Mouse (Mus musculus) cerebellum, adult 9-10 months (tissue): ENCODE data around the gene Gpx6.

ENCODE experiments used
- DNase-seq: peaks from one replicate; pipeline ENCODE4 v3.0.0; 2022

Gene Gpx6

DNA sequence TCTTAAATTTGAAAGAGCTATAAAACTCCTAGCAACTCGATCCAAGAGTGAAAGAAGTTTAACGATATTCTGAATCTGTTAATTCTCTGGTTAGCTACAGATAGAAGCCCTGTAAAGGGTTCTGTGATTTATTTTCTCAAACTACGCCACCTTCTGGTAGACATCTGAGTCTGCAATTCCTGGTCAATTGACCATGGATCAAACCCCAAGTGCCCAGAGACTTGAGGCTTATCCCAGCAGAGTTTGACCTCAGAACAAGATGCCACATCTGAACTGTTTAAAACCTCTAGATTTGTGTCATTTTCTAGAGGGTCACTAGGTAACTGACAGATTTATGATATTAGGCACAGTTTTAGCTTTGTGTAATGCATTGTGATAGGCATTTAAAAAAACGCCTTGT lies 14.3 kb downstream of the Gpx6 start:
- DNase-seq, result peak; percentile 39

- peak; percentile 76 for DNase-seq
Observed at GRCm38 (mm10) chr13:21326657-21327211, 14.8 kb downstream of the Gpx6 start.

DNA sequence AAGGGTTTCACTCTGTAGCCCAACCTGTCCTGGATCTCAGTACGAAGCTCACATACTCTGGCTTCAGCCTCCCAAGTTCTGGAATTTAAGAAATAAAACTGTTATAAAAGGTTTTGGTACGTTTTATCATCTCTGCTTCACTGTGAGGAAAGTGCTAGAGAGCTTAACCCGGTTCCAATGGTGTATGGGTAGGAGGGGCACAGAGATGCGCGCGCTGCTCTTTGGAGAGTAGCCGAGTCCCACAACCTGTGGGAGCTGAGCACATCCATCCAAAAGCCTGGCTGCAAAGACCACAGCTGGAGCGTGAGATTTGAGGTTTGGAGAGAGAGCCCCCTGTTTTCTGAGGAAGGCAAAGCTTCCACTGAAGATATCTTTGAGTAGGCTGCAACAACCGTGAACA lies 15.5 kb downstream of the Gpx6 start:
- DNase-seq, result no peak

DNA sequence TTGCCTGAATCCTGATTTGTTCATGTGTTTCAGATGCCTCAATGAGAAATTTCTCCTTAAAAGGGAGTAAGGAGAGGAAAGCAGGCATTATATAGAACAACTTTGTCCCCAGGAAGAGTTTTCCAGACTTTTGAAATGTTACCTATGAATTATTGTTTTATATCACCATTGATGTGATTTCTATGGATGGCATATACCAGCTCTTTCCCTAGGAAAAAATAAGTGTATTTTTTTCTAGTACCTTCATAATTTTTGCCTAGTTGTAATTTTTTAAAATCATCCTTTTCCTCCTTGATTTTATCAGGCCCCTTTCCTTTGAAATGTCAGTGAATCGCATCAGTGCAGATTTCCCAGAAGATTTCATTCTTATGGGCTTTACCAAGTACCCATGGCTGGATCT lies 34.7 kb downstream of the Gpx6 start, which contains the start of gene Olfr1367:
Gene Olfr1367, plus strand, starts transcription at position 301 of the 400 bp plus-strand sequence.
- DNase-seq, result no peak

DNA sequence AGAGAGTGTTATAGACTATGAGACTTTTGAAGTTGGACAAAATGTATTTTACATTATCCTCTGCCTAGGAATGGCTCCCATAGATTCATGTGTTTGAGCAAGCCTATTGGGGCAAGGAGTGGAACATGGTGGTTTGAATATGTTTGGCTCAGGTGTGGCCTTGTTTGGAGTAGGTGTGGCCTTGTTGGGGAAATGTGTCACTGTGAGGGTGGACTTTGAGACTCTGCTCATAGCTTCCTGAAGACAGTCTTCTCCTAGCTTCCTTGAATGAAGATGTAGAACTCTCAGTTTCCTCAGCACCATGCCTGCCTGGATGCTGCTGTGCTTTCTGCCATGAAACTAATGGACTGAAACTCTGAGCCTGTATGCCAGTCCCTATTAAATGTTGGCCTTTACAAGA lies 38.7 kb downstream of the Gpx6 start:
- no peak for DNase-seq

- peak; percentile 91 for DNase-seq
Observed at GRCm38 (mm10) chr13:21362621-21363248, 50.8 kb downstream of the Gpx6 start, which contains the start of gene Zscan12. Gene Zscan12, plus strand, starts transcription at chr13:21362820.

GRCm38 (mm10) chr13:21363719-21364118 lies 51.8 kb downstream of the Gpx6 start:
- no peak for DNase-seq

GRCm38 (mm10) chr13:21366635-21367034 lies 54.7 kb downstream of the Gpx6 start:
- no peak for DNase-seq
